Mouse (Mus musculus) brain, embryonic 18.5 days (tissue): Measurements from ENCODE around the gene Wdfy3.
"Not testable (repeated sequence)": the region's sequence is repeated elsewhere in the genome, so short reads cannot be mapped to it uniquely, and the experiment has no call there.

Experiments used
- DNase-seq: peaks from one replicate; pipeline ENCODE4 v3.0.0-alpha.2; 2012; ENCODE audit warnings: low read depth, low spot score

Gene Wdfy3

DNA sequence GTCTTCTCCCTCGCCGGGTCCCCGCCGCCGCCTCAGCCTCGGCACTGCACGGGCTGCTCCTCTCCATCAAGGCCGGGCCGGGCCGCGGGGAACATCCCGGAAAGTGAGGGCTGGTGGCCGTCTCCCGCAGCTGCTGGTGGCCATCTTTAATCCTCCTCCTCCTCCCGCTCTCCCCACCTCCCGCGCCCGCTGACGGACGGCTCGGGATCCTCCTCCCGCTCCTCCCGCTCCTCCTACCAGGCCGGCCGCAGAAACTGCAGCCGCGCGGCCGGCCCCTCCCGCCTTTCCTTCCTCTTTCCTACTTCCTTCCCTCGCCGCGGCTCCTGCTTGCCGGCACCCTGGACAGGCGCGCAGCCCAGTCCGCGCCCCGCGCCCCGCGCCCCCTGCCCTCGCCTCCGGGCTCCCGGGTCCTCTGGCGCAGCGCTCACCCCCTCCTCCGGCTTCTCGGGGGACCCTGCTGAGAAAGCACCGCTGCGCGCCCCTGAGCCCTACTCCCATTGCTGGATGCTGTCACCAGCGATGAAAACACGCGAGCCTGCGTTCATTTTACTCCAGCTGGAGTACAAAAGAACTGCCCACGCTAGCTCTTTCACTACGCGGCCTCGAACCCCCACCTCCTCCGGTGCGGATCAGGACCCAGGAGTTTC lies at the start of gene Wdfy3:
Gene Wdfy3 (minus strand): TSS at position 155 of the 647 bp plus-strand sequence.
- peak; percentile 82 for DNase-seq

DNA sequence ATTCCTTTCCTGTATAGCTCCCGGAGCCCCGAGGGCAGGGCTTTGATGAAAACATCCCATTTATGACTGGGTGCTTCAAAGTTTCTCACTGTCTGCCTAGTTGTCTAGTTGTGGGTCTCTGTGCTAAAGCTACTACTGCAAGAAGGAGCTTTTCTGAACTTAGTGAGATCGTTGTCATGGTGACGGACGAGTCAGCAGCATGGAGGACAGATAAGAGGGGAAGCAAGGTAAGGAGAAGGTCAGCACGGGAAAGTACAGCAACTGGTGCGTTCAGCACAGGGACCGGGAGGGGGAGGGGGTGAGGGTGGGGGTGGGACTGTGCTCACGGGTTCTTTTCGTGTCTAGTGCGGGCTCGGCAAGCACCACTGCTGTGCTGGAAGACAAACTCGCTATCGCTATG lies 43.3 kb upstream of the Wdfy3 start:
- no peak for DNase-seq

- no peak for DNase-seq
These were observed 42.3 kb upstream of the Wdfy3 start for GRCm38 (mm10) chr5:102112034-102112433.

- peak; percentile 49 for DNase-seq
These were observed 40.3 kb upstream of the Wdfy3 start for GRCm38 (mm10) chr5:102110031-102110430.

DNA sequence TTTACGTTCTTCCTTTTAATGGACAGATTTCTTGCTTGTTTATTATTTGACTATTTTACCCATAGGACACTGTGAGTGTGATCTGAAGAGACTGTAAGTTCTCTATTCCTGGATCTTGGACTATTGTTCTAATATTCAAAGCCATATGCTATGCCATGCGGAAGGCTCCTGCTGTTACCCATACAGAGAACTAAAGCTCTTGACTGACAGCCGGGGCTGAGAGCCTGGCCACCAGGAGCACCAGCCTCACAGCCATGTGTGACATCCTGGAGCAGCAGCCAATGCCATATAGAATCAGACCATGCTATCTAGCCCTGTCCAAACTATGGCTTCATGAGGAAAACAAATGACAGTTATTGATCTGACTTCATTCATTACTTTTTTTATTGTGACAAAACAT lies 36.2 kb upstream of the Wdfy3 start:
- DNase-seq: no peak

- not testable (repeated sequence) for DNase-seq
These were observed 32.1 kb upstream of the Wdfy3 start for GRCm38 (mm10) chr5:102101815-102102214.

DNA sequence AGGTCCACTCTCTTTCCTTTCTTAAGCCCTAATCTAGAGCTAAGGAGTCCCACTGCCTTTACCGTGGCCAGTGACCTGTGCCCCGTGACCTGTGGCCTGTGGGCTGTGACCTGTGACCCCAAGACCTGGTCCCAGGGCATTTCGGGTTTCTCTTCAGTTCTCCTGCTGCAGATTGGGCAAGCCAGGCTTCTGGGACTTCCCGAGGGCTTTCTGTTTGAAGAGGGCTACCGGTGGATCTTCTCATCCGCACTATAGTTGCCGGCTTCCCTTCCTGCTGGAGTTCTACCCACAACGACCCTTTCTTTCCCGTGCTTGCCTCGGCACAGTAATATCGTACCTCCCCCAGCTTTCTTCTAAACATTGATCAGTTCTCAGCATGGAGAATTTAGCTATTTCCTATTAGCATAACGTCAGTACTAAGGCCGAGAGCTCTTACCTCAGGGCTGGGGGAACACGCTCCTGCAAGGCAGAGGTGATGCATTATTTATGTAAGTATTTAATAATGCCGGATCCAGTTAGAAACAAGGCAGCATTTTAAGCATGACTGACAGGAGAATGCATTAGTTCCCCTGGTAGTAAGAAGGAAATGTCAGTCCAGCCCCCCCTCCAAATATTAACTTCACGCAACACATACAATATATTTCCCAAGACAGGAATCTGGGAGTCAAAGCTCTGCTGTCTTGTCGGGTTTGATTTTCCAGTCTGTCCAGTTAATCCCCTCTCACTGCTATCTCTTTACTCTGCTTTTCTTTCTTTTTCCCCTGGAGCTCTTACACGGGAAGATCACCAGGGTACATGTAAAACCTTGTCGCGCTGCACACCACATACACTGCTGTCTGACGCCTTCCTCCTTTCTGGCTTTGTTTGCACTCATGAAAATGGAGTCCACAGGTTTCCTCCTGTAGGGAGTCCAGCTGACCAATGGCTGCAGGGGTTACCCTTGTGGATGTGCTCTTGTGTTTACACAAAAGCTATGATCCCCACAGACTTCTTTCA lies 30.8 kb upstream of the Wdfy3 start:
- no peak for DNase-seq

DNA sequence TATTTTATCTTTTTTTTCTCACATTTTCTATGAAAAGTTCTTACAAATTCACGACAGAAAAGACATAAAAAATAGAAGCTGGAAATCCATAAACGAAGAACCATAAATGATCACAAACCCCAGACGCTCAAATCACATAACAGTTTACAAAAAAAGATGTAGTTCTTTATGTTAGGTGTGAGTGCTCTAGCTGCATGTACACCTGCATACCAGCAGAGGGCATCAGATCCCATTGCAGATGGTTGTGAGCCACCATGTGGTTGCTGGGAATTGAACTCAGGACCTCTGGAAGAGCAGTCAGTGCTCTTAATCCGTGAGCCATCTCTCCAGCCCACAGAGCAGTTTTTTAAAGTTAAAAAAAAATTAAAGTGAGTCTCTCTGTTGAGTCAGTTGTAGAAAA lies 25.9 kb upstream of the Wdfy3 start:
- no peak for DNase-seq

DNA sequence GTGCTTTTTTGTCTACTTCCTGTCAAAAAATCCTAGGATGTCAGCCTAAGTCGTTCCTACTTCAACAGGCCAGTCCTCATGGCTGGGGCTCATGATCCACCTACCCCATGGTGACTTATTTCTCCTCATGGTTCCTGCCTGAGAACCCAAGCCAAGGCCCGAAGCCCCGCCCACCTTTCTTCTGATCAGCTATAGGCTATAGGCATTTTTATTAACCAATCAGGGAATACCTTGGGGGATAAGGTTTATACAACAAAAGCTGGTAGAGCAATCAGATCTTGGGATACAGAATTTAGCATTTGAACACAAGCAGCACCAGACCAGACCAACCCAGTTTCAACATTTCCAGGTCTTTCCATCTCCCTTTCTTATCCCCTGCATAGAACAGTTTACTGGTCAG lies 21.0 kb upstream of the Wdfy3 start:
- DNase-seq: no peak

GRCm38 (mm10) chr5:102084737-102085705 lies 15.3 kb upstream of the Wdfy3 start:
- no peak for DNase-seq

DNA sequence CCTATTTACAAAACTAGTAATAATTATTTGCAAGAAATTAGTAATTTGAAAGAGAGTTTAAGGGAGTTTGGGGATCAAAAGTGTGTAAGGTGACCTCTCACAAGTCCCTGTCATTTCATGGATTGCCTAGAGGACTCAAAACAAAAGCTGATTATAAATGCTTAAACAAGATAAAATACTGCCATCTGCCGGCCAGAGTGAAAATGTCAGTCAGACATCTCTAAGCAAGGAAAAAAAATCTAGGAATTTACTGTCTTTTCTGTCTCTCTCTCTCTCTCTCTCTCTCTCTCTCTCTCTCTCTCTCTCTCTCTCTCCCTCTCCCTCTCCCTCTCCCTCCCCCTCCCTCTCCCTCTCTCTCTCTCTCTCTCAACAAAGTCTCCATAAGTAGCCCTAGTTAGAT lies 4.4 kb upstream of the Wdfy3 start:
- DNase-seq: peak; percentile 47

GRCm38 (mm10) chr5:102072057-102072456 lies 2.3 kb upstream of the Wdfy3 start:
- DNase-seq: no peak

DNA sequence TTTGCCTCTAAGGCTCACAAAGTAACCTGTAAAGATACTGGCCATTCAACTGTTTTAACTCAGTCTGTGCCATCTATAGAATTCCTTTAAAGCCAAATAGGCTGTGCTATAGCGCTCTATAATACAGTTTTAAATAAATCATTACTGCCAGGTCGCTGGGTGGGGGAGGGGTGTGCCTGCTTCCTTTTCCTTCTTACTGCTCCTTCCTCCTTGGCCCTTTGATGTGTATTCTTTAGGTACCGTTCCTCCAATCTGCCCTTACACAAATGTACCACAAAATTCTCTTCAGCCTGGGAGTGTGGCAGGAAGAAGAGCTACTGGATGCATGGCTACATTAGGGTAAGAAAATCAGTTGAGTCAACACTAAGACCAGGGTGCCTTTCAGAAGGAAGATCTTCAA lies 1.5 kb upstream of the Wdfy3 start:
- no peak for DNase-seq

DNA sequence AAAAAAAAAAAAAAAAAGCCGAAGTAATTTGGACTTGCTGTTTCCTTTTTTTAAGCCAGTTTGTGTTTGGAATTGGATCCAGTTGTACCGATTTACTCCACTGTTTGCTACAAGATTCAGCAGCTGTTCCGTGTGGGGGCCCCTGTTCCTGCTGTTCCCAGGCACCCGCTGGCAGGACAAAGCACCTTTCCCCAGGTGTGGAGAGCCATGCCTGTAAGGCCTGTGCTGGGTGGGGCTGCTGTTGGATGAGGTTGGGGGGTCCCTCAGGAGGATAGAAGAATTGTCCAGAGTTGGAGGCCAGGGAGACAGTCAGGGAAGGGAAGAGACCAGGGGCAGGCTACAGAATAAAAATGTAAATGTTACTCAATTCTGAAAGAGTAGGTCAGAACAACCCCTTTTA lies 1.1 kb upstream of the Wdfy3 start:
- DNase-seq: no peak

DNA sequence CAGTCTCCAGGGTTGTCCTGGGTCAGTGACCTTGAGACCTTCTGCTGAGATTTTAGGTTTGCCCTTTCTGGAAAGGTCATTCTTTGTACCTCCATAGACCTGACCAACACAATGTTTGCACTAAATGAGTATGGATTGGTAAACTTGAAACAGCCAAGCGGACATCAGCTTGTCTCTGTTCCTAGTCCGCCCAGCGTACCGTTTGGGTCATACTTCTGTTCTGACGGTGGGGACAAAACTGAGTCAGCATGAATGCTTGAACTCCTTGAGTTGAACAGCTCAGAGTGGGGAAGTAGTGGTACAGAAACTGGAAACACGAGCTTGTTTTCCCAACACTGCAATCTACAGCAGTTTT lies 670 bp upstream of the Wdfy3 start:
- no peak for DNase-seq

DNA sequence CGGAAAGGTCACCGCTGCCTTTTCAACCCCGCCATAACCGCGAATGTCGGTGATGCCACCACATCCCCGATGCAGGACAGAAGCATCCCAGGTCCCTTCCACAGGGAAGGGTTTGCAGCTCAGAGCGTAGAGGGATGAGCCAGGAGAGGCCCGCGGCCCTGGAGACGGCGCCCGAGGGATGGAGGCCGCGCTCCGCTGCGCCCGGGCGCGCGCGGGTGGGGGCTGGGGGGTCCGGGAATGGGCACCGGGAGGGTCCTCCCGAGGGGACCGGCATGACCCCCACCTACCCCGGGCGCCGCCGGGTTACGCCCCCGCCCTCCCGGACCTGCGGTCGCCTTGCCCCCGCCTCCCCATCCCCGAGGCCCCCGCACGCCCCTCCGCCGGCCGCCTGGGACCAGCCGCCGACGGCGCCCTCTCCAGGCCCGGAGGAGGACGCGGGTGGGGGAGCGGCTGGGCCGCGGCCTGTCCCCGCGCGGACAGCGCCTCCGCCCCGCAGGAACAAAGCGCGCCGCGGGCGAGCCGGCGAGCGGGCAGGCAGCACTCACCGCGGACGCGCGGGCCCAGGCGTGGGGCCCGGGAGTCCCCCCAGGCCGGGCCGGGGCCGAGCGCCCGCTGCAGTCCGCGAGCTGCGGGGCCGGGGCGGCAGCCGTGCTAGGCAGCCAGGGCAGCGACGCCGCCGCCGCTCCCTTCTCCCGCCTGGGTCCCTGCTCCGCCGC lies 512 bp downstream of the Wdfy3 start:
- DNase-seq: peak; percentile 10

DNA sequence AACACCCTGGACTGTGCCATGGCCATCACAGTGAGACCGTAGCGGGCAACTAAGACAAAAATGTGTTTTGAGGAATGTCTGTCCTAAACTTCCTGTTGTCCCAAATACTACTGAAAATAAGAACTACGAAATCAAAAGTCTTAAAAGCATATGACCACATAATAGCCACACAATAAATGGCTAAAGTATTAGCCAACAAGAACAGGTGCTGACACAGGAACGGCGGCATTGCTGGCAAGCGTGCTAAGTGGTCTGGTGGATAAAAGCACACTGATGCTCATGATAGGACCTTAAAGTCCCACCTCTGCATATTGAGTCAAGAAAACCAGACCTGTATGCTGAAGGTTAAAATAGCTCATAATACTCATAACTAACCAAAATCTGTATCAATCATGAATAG lies 3.3 kb downstream of the Wdfy3 start:
- no peak for DNase-seq

DNA sequence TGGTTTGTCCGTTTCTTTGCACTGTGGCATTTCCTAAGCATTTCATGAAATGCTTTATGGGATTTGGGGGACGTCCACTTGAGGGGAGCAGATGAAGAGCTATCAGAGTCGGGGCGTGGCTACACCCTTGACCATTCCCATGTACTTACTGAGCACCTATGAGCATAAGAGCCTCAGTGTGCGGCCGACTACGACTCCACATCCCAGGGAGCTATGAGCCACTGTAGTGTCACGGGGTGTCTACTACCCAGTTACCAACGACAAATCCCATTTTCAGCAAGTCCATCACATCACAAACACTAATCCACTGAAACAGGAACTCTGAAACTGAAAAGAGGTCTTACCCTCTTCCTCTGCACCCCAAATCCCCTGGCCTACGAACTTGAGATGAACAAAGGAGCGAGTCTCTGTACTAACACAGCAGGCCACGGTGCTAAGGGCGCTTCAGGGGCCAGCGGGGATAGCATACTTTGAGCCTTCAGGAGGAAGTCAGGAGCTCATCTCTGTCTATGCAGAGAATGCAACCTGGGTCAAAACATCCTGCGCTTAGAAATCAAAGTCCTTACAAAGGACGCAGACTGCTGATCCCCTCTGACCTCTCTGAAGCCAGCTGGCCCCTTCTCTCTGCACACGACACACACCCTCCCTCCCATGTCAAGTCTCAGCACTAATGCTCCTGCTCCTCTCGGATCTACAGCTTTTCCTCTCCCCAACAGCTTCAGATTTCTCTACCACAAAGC lies 6.5 kb downstream of the Wdfy3 start:
- no peak for DNase-seq

DNA sequence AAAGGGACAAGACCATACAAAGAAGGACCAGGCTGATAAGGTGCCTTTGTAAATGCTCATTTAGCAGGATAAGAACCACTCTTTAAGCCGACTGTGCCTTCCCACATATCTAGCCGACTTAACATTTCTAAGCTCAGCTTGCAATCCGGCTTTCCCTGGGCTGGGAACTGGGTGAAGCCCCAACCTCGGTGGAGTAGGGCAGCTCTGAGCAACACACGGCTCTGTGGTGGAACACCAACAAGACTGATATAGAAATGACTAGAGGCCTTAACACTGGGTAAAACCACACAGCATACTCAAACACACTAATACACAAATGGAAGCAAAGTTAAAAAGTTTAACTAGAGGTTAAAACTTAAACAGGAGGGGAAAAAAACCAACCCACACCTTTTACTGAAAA lies 7.9 kb downstream of the Wdfy3 start:
- no peak for DNase-seq

GRCm38 (mm10) chr5:102055946-102056345 lies 13.8 kb downstream of the Wdfy3 start:
- DNase-seq: no peak
